Mouse (Mus musculus): ENCODE measurements around the gene AI467606.
"Not testable (repeated sequence)": the region's sequence is repeated elsewhere in the genome, so short reads cannot be mapped to it uniquely, and the experiment has no call there.

Gene AI467606

DNA sequence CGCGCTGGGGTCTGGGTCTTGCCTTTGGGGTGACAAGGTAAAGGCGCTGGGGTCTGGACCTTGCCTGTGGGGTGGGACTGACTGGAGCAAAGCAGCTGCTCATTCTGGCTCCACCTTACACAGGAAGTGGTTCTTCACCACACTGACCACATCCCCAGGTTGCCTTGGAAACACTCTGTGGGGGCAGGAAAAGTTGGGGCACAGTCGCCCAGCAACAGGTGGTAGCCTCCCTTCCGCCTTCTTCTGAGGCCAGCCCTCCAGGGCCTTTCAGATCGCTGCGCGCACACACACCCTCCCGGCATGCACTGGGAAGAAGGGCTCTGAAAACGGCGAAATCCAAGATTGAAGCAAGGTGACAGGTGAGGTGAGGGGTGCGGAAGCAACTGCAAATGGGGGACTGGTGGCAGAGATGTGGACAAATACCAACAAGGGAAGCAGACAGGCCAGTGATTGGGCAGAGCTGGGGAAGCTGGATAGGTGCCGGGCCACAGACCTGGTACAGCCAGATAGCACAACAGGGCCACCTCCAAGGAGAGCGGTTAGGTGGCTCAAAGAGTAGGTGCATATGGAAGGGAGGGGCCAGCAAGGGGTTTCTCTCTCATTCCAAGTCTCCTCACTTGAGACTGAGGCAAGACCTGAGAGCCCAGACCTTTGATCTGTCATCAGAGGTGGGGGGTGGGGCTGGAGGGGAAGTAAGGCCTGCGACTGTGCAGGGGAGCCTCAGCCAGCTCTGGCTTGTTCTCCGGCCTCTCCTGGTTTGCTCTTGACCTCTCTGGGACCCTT is at the start of gene AI467606:
Gene AI467606 (plus strand): TSS at position 246 of the 783 bp plus-strand sequence.
- DNase-seq (ENCODE audit: low spot score): peak; percentile 54

DNA sequence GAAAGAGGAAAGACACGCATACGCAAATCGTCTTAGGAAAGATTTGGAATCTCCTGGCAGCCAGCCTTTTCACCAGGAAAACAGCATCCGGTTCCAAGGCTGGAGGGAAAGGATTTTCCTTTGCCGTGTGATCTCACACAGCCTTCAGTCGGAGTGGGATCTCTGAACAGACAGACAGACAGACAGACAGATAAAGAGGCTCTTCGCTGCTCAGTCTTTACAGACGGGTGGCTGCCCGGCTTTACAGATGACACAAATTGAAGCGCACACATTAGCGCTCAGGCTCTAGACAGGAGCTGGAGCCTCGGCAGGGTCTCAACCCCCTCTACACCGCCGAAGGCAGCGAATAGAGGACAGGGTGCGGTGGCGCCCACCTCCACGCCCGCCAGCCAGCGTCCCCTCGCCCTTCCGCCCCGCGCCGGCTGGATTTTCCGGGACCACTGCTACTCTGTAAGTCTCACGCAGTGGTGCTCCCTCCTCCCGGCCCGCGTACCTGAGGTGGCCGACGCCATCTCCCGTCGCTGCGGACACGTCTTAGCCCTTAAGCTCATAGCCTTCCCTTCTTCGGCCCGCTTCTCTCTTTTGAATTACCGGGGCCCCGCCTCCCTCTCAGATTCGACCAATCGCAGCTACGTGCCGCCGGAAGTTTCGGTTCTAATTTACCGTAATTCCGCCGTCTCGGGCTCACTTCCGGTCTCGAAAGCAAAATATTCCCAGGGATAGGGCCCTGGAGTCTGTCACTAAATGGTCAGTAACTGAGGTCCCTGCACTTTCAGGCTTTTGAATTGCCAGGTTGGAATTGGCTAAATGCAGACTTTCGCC is 49.1 kb upstream of the AI467606 start, which contains the start of gene Kif22:
Gene Kif22 (minus strand): TSS at position 621 of the 822 bp plus-strand sequence.
- peak; percentile 78 for DNase-seq (ENCODE audit: low spot score)

DNA sequence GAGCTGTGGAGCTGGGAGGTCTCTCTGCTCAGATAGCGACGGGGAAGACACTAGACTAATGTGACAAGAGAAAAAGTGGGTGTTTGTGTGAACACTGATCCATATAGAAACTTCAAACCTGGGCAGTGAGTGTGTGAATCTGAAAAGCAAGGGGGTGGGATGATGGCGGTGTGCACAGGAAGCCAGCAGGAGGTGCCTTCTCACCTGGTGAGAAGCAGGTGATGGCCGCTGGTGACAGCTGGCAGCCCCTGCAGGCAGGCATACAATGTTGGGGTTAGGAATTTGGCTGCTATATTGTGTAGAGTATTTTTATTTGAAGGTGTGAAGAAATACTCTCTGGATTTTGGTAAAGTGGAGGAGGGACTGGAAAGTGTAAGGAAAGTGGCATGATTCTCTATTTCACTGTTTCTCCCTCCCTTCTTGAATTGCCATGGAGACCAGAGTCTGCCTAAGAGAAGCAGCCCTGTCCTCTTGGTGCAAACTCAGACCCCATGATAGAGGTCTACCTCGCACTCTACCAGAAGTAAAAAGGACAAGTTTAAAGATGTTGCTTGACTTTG is 36.1 kb upstream of the AI467606 start:
- no peak for DNase-seq (ENCODE audit: low spot score)

DNA sequence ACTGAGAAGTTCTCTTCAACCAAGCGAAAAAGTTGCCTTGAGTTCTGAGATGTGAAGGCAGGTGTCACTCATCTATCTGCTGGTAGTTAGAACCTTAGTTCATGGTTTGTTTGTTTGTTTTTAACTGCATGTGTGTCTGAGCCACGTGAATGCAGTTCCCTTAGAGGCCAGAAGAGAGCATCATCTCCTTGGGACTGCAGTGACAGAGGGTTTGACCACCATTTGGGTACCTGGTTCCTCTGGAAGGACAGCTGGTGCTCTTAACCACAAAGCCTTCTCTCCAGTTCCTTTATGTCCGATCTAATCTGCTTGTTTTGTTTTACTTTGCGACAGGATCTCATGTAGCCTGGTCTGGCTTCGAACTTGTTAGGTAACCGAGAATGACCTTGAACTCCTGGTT is 25.6 kb upstream of the AI467606 start:
- no peak for DNase-seq (ENCODE audit: low spot score)

DNA sequence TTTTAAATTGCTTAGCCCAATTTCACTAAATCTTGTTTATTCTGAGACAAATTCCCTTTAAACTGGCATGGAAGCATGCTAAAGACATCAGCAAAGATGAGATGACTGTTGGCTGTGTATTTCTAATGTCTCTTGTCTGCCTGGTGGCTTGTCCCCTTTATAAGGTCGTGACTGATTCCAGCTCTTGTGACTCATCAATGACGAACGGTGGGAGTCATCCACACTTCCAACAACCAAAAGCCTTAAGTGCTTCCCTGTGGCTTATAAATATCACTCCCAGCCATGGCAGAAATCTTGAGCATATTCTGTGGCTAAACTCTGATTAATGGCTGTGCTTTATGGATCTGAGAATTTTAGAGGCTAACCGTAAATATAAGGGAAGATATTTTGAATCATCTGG is 24.8 kb upstream of the AI467606 start:
- no peak for DNase-seq (ENCODE audit: low spot score)

DNA sequence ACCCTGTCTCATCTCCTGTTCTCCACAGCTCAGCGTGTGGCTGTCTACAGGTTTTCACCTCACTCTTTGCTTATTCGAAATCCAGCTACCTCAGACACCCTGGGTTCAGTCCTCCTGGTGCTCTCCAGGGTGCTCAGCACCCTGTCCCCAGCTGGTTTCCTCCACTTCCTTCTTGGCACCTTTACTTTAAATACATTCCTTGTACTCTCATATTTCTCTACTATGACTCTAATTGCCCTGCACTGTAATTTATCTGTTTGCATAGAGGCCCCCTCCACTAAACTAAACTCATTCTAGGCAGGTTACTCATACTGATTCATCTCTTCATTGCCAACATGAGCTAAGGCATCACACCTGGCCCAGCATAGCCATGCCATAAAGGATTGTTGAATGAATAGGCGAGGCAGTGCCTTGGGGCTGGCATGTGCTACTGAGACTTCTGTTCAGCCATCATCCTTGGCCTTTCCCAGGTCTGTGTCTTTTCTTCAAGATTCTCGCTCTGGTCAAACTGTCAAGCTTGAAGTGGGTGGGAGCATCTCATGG is 20.2 kb upstream of the AI467606 start:
- no peak for DNase-seq (ENCODE audit: low spot score)

DNA sequence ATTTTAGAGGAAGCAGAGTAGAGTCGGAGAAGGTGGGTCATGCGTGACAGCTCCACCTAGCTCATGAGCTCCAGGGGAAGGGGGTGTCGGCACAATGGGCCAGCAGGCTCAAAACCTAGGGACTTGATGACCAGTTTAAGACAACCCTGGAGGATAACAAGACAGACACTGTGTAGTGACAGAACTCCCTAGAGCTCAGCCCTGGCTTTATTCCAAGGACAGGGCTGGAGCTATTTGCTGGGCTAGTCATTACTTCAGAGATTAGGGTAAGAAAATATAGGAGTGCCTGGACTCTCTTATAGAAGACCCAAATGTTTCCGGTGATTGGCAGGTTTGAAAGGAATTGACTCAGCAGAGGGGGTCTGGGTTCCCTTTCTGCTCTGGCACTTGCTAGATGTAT is 17.9 kb upstream of the AI467606 start:
- DNase-seq (ENCODE audit: low spot score): peak; percentile 28

DNA sequence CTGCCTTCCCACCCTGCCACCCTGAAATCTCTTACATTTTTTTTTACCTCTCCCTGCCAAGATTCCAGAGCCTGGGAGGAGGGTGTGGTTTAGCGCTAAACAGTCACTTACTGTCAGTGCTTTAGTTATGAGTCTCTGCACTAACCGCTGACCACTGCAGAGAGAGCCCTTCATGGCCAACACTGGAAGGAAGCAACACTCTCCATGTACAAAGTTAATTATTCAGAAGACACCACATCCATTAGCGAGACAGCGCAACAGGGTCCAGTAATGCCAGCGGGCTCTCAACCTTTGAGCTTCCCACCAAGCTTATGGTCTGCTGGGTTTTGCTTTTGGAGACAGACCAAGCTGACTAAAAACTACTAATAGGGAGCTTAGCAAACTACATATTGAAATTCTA is 15.0 kb upstream of the AI467606 start:
- no peak for DNase-seq (ENCODE audit: low spot score)

DNA sequence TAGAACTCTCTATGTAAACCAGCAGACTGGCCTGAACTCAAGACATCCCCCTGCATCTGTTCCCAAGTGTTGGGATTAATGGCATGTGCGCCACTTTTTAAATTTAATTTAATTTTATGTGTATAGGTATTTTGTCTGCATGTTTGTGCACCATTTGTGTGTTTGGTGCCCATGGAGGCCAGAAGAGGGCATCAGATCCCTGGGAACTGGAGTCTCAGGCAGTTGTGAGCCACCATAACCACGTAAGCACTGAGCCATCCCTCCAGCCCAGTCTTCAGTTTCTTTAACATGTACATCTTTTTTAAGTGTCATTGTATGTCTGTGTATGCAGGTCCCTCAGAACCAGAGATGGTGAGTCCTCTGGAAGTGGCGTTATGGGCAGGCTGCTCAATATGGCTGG is 13.5 kb upstream of the AI467606 start:
- DNase-seq (ENCODE audit: low spot score): no peak

DNA sequence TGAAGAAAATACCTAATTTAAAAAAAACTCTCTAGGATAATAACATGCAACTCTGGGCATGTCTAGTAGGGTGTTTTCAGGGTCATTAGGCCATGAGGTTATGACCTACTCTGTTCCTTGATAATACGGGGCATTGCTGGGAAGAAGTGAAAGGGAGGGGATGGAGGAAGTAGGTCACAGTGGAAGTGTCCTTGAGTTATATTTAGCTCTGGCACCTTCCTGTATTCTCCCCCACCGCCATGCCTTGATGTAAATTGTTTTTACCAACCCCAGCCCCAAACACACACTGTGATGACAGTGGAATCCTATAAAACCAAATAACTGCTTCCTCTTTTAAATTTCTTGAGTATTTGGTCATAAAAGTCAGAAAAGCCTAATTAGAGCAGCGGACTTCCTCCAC is 11.1 kb upstream of the AI467606 start:
- DNase-seq (ENCODE audit: low spot score): no peak

DNA sequence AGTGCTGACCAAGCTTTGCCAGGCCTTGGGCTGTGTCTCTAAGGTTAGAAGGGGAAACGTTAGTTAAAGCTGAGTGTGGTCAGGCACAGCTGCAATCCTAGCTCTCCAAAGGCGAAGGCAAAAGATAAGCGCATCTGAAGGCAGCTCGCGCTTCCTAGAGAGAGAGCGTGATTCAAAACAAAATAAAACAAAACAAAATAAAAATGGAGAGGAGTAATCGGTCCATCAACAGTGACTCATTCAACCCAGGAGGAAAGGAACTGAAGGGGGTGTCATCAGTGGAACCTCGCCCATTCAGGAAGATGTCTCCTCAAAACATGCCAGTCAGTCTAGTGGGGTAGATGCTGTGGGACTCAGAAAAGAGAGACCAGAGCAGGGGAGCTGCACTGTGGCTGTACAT is 8.9 kb upstream of the AI467606 start:
- no peak for DNase-seq (ENCODE audit: low spot score)

DNA sequence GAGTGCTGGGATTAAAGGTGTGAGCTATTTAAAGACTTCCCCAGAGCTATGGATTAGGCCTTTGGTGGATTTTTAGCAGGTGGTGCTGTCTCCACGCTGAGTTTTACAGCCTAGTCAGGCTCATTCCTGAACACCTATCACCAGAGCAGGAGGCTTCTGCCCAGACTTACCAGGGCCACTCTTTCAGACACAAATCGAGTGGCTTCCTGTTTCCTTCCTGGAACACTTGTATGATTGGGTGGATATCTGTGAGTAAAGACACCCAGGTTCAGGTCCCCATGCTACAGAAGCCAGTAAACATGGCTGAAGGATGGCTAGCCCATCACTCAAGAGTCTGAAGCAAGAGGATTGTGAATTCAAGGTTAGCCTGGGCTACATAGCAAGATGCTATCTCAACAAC is 8.2 kb upstream of the AI467606 start:
- no peak for DNase-seq (ENCODE audit: low spot score)

DNA sequence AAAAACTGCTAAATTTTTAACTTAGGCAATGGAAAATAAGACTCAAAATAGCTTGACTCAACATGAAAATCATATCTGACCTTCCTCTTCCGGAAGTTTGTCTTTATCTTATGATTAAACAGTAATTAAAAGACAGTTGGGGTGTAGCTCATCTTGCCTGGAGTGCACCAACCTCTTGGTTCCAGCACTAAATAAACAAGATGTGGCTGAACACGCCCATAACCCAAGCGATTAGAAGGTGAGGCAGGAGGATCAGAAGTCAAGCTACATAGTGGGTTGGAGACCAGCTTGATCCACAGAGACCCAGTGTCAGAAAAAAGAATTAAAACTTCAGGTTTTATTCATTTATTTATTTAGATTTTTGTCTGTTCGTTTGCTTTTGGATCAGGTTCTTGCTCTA is 7.5 kb upstream of the AI467606 start:
- DNase-seq (ENCODE audit: low spot score): no peak

DNA sequence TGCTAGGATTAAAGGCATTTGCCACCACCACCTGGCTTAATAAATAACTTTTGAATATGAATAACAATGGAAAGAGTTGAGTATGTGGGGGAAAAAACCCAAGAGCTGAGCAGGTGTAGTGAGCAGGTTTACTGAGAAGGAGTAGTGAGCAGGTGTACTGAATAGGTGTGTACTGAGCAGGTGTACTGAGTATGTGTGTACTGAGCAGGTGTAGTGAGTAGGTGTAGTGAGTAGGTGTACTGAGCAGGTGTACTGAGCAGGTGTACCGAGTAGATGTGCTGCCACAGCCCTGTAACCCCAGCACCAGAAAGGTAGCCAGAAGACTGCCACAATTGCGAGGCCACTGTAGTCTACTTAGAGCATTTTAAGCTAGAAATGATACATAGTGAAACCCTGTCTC is 6.4 kb upstream of the AI467606 start:
- DNase-seq (ENCODE audit: low spot score): no peak

DNA sequence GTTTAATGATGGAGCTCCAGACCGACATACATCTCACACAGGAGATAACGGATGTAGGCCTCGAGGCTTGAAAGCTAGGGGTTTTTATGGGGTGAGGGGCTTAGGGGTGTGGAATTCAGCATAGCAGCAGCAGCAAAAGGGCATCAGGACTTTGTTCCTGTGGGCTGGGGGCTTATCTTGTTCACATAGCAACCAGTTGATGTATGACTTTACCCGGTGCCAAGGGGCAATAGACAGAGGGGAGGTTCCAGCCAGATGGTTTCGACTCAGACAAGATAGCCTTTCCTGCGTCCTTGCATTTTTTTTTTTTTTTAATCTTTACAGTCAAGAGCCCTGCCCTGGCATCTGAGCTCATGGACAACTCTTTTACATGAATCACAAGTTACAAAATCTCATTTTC is 5.4 kb upstream of the AI467606 start:
- DNase-seq (ENCODE audit: low spot score): not testable (repeated sequence)

DNA sequence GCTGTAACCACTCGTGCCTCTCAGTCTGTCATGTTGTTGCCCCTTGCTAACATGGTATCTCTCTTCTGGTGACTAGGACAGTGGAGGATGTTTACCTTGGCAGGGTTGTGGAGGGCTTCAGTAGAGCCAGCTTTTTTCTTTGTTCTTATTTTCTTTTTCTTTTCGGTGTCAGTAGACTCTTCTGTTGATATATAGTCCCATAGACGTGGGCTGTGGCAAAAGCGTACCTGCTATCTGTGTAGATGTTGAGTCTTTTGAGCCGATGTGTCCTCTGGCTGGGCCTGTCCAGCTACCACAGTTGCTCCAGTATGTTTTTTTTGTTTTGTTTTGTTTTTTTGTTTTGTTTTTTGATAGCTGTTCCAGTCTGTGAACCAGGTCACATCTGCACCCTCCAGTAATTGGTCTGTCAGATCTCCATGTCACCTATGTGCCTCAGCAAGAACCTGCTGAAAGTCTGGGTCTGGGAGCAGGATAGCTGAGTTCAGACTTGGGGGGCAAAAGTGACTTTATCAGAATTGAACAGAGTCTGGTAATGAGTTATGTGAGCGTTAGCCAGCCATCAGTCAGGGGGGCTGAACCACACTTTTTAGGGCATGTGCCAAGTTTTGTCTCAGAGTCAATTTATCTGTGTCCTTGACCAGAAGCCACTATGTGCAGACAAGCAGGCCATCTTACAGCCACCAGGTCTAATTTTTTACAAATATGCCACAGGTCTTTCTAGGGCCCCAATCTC is 3.7 kb upstream of the AI467606 start, which contains the start of gene Zg16:
Gene Zg16 (minus strand): TSS at position 51 of the 733 bp plus-strand sequence.
- DNase-seq (ENCODE audit: low spot score): not testable (repeated sequence)

DNA sequence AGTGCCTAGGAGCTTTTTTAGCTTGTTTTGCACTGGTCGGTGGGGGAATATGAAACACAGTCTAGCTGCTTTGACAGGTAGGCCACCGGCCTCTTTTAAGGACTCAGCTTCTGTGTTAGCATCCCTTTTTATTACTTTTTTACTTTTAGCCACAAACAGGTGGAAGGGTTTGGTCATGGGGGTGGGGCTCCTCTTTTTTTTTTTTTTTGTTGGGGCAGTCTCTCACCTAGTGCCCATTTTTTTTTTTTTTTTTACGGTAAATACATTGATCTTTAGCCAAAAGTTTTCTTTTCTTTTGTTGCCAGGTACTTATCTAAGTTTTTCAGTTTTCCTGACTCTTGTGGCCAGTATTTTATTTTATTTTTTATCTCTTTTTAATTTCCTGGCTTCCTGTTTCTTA is 3.1 kb upstream of the AI467606 start:
- DNase-seq (ENCODE audit: low spot score): no peak

DNA sequence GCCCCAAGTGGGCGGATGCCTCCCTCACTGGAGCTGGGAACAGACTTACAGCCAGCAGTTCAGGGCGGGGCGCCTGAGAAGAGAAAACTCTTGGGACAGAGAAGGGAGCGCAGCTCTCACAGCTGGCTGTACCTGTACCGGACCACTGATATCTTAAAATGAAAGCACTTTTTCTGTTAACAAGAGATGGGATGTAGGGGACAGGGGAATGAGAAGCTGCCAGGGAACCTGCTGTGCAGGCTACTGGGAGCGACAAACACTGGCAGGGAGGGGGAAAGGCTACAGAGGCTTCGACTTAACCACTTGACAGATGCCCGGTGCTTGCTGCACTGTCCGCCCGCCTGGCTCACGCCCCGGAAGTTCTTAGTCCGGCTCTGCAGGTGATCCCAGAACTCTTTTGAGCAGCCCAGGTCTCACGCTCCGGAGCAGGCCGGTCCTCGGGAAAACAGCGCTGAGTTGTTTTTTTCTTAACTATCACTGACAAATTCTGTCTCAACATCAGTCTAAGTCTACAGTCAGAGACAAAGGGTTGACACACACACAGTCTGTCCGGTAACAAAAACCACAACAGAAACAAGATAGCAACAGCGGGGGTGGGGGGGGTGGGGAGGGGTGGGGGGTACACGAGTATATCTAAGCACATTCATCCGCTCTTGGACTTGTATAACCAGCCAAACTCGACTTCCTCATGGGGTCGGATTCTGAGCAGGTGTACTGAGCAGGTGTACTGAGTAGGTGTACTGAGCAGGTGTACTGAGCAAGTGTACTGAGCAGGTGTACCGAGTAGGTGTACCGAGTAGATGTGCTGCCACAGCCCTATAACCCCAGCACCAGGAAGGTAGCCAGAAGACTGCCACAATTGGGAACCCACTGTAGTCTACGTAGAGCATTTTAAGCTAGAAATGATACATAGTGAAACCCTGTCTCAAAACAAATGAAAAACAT is 2.0 kb upstream of the AI467606 start:
- DNase-seq (ENCODE audit: low spot score): no peak

DNA sequence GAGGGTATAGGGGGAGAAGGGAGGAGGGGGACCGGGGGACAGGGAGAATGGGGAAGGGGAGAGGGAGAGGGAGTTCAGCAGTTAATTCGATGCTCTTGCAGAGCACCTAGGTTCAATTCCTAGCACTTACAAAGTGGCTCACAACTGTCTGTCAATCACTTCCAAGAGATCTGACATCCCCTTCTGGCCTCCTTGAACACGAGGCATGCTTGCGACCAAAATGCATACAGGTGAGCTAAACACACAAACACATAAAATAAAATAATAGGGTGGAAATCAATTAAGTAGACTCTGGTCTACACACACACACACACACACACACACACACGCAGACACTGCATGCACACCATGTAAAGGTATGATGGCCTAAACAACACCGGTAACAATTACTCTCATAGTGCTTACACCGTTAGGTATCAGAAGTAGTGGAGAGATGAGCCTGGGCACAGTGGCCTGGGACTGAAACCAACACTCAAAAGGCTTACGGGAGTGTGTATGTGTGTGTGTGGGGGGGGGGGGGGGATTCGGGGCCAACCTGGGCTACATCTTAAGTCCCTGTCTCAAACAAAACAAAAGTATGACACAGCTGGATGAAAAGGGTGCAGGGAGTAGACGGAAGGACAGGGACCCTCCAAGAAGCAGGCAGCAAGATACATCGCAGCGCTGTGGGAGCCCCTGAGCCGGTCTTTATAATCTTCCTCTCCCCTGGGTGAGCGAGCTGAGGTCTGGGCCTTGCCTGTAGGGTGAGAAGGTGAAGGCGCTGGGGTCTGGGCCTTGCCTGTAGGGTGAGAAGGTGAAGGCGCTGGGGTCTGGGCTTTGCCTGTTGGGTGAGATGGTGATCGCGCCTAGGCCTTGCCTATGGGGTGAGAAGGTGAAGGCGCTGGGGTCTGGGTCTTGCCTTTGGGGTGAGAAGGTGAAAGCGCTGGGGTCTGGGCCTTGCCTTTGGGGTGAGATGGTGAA is 725 bp upstream of the AI467606 start:
- DNase-seq (ENCODE audit: low spot score): no peak

DNA sequence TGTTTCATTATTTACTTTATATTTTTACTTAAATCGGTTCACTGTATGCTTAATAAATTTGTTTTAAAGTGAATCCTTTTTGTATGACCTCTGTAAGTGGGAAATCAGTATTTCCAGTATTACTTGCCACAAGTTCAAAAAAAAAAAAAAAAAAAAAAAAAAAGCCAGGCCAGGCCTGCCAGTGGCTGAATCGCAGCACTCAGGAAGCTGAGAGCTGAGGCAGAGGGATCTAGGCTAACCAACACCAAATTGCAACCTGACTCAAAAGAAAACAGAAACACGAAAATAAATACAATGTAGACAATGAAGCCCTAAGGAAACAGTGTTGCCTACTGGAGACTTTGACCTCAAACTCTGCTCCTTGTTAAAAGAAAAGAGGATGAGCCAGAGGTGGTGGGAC is 2.8 kb downstream of the AI467606 start:
- no peak for DNase-seq (ENCODE audit: low spot score)

Measured in ovary, adult 18-20 months (tissue).